Mouse (Mus musculus): ENCODE results near the gene 1700020A23Rik.

GRCm38 (mm10) chr2:130449021-130449793 lies 44.1 kb downstream of the 1700020A23Rik start:
- TF ChIP-seq CTCF (IDR thresholded peaks at IDR 0.05; ENCODE audit: insufficient read depth, low read length) (no peak), POLR2A (IDR thresholded peaks at IDR 0.05; ENCODE audit: borderline replicate concordance, extremely low read depth, low read depth, low read length) (no peak)

Measured in lung, adult 2 months (tissue).